ENCODE assay signal across 10 mouse cellular contexts in the genomic region with DNA sequence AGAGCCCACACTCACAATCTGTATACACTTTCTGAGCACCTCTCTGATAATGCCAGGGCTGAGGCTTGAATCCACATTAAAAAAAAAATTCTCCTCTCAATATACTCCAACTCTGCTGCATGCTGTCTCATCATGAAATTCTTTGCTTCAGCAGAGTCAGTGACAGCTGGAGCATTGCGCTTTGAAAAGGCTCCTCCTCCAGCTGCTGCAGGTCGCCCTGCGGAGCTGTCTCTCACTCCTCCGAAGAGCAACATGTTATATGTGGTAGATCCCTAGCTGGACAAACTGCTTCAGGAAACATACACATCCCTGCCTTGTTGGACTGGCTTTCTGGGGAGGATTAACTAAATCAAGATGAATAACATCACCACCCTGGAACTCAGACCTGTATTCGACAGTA.
"Had no signal": no experiment of that assay in that cellular context is flagged by ENCODE, and none has a peak within 500 bp of the region (broad histone marks: within the 10 kb centered on the region; RNA-seq: fewer than 3 reads in every experiment).

No protein-coding gene starts in this region.

- H3K4me3 ChIP-seq: limb, embryonic 15.5 days; liver, embryonic 12.5 days; lung, embryonic 15.5 days; midbrain, embryonic 12.5 days had no signal

- H3K9ac ChIP-seq: limb, embryonic 15.5 days; liver, embryonic 12.5 days; lung, embryonic 15.5 days; midbrain, embryonic 12.5 days had no signal

- H3K9me3 ChIP-seq: limb, embryonic 15.5 days; liver, embryonic 12.5 days; lung, embryonic 15.5 days; midbrain, embryonic 12.5 days had no signal

- H3K27ac ChIP-seq: limb, embryonic 15.5 days; liver, embryonic 12.5 days; lung, embryonic 15.5 days; midbrain, embryonic 12.5 days had no signal

- H3K27me3 ChIP-seq: limb, embryonic 15.5 days; liver, embryonic 12.5 days; lung, embryonic 15.5 days; midbrain, embryonic 12.5 days had no signal

- H3K36me3 ChIP-seq: limb, embryonic 15.5 days; liver, embryonic 12.5 days; lung, embryonic 15.5 days; midbrain, embryonic 12.5 days had no signal

- H3K4me2 ChIP-seq: limb, embryonic 15.5 days; liver, embryonic 12.5 days; lung, embryonic 15.5 days; midbrain, embryonic 12.5 days had no signal

- DNase-seq: layer of hippocampus, adult 9-11 months; layer of hippocampus, postnatal 36 days; lung, postnatal 14 days; right cerebral cortex, postnatal 14 days; thymus, postnatal 4 days had no signal

- H3K4me1 ChIP-seq: limb, embryonic 15.5 days; liver, embryonic 12.5 days; lung, embryonic 15.5 days; midbrain, embryonic 12.5 days had no signal

- ATAC-seq: intestine, postnatal 0 days; liver, embryonic 12.5 days had no signal
